Mouse (Mus musculus) lung, postnatal 14 days (tissue): ENCODE results near the gene Agpat3.
"Not testable (repeated sequence)": the region's sequence is repeated elsewhere in the genome, so short reads cannot be mapped to it uniquely, and the experiment has no call there.

Experiments used
- DNase-seq: peaks from one replicate; pipeline ENCODE4 v3.0.0; 2021

Agpat3 gene

DNA sequence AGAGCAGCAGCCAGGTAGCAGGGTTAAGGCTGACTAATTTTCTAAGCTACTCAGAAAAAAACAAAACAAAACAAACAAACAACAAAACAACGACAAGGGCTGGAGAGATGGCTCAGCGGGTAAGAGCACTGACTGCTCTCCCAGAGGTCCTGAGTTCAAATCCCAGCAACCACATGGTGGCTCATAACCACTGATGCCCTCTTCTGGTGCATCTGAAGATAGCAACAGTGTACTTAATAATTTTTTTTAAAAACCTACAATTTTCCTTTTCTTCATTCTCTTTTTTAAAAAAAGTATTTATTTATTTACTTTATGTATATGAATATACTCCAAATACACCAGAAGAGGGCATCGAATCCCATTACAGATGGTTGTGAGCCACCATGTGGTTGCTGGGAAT is 6.7 kb upstream of the Agpat3 start:
- DNase-seq, result not testable (repeated sequence)

GRCm38 (mm10) chr10:78358266-78358665 is 6.0 kb upstream of the Agpat3 start:
- DNase-seq, result no peak

GRCm38 (mm10) chr10:78357742-78358141 is 5.5 kb upstream of the Agpat3 start:
- DNase-seq, result no peak

DNA sequence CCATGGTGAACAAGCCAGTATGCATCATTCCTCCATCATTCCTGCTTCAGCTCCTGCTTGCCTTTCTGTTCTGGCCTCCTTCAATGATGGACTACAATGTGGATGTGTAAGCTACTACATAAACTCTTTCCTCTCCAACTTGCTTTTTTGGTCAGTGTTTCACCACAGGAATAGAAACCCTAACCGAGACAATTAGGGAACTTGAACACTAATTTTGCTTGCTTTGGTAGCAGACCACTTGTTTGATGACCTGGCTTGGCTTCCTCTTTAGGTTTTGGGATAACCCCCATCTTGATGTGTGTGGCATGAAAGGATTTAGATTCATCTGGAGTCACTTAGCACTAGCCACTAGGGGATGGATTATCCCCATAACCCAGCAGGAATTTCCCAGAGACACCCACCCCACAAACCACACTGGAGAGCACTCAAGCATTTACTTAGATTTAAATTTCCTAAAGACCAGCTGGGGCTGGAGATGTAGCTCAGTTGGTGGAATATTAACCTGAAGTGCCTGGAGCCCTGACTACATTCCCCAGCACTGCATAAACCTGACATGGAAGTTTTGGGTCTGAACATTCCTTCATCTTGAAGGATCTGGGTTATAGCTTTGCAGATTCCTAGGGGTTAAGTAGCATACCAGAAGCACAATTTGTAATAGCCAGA is 3.8 kb upstream of the Agpat3 start:
- no peak for DNase-seq

GRCm38 (mm10) chr10:78353196-78353595 is 907 bp upstream of the Agpat3 start:
- no peak for DNase-seq

DNA sequence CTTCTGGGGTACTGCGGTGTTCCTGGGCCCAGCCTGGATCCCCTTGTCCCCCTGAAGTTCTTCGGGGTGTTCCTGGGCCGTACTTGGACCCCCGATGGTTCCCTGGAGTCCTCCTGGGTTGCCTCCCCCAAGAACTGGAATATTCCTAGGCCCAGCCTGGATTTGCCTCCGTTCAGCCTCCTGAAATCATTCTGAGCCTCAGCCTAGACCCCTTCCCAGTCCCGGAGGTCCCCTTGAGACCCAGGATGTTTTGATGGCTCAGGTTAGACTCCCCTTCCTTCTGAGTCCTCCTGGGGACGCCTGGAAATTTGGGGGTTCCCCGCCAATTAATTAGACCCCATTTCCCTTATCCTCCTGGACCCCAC is 359 bp upstream of the Agpat3 start:
- DNase-seq, result no peak

GRCm38 (mm10) chr10:78351564-78351886 is 764 bp downstream of the Agpat3 start:
- DNase-seq, result no peak

- no peak for DNase-seq
Measured at GRCm38 (mm10) chr10:78350796-78351556, 1.3 kb downstream of the Agpat3 start.

DNA sequence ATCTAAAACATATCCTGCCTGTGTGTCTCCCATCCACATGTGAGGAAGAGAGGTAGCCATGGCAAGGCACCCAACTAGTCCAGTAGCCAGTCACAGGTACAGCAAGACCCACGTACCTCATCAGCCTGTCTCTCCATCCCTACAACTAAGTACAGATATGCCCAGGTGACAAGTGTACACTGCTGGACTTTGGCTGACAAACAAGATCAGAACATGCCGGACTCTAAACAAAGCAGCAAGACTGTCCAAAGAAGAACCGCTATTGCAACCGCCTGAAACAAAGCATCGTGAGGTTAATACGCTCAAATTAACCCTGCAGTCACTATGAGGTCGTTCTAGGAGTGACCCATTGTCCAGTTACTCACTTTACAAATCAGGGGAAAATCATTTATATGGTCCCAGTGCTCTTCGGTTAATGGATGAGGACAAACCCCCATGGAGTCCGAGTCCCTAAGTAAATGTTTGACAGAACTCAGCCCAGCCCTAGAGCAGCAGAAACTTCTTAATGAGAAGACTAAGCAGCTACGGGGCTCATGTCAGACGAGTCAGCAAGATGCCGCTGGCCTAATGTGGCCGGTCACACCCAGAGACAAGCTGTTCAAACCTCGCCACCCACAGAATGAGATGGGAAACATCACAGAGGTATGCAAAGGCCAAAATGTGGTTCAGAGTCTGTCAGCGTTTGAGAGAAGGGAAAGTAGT is 2.7 kb downstream of the Agpat3 start:
- DNase-seq, result no peak

- no peak for DNase-seq
Measured at GRCm38 (mm10) chr10:78348211-78348610, 4.1 kb downstream of the Agpat3 start.

DNA sequence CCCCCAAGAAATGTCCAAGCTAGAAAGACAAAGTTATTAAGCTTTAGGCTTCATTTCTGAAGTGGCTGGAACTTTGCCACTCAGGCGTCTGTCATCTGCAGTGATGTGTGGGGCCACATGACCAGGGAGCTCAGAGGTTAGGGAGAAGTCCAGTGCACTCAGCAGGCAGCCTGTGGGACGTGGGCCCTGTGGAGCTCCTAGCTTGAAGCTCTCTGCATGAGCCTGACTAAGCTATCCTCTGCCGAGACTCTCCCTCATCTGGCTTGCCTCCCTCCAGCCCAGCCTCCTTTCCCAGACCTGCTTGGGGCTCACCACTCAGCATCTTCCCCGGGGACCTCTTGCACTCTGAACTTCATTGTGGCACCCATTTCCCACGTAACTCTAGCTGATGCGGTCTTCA is 4.8 kb downstream of the Agpat3 start:
- no peak for DNase-seq

- DNase-seq, result no peak
Measured at GRCm38 (mm10) chr10:78345466-78345865, 6.8 kb downstream of the Agpat3 start.

DNA sequence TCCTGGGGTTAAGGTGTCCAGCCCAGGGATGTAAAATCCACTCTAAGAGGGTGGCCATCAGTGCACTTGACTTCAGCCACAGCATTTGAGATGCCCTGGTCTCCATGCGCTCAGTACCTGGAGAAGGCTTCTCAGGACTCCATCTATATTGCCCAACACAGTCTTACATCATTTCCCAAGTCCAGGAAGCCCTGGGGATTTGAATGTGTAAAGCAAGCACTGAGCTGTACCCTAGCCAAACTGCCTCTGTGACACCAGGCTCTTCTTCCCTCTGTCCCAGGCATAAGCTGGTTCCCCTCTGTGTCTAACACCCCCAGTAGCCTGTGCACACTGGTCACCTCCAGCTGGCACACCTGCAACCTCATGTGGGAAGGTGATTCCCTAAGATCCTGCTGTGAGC is 10.2 kb downstream of the Agpat3 start:
- DNase-seq, result no peak

DNA sequence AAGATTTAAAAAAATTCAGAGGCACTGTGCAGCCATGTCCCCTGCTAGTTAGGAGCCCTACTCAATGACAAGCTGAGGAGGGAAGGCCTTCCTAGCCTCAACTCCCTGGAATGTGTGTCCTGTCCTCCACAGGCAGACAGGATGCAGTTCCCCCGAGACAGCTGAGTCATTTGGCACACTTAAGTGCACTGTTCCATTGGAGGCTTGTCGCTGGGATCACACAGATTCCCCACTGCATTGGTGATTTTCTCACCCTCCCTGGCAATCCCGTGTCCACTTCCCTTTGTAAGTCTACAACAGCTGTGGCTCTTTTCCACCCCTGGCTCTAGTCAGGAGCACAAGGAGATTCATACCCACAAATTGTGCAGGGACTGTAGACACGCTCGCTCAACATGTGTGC is 14.1 kb downstream of the Agpat3 start:
- peak; percentile 43 for DNase-seq

DNA sequence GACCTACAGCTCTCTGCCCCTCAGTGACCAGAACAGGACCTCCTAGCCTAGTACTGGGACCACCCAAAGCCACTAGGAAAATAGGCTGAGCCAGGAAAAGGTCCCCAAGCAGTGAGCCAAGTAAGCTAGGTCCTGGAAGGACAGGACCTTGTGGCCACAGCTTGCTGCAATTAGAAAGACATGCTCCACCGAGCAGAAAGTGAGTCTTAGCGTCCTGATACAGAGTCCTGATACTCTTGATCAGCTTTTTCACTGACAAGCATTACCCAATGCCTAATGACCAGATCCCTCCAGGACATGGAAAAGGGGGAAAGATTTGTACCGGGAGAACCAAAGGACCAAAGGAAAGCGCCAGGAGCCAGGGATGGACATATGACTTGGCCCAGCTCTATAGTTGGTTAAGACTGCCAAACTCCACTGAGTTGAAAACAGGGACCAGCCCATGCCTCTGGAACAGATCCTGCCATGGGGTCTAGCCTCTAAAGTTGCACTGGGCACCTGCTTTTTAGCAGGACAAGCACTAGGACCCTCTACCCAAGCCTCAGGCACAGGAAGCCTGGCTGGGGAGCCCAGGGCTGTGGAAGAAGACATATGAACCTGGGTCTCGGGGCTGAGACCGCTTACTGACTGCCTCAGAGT is 17.2 kb downstream of the Agpat3 start:
- DNase-seq, result no peak

GRCm38 (mm10) chr10:78331577-78331976 is 20.7 kb downstream of the Agpat3 start:
- no peak for DNase-seq

- DNase-seq, result no peak
Measured at GRCm38 (mm10) chr10:78329305-78329704, 23.0 kb downstream of the Agpat3 start.

DNA sequence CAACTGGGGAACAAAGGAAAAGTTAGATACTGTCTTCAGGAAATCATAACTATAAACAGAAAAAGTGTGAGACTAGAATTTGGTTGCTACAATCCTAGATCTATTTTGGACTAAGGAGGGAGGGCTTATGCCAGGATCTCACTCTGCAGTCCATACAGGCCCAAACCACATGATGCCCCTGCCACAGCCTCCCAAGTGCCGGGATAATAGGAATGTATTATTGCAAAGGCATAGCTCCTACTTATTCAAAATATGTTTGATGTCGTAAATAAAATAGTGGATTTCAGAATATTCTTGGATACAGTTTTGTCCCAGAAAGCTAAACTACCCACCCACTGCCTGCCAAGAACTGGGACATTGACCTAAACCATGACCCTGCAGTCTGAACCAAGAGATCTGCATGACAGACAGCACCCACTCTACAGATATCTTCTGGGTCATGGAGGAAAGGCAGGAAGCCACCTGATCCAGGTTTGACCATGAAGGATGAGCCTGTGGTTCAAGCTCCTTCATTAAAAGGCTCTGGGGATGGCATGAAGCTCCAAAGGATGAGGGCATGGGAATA is 24.2 kb downstream of the Agpat3 start:
- DNase-seq, result no peak

GRCm38 (mm10) chr10:78325916-78326647 is 26.2 kb downstream of the Agpat3 start:
- DNase-seq, result no peak

DNA sequence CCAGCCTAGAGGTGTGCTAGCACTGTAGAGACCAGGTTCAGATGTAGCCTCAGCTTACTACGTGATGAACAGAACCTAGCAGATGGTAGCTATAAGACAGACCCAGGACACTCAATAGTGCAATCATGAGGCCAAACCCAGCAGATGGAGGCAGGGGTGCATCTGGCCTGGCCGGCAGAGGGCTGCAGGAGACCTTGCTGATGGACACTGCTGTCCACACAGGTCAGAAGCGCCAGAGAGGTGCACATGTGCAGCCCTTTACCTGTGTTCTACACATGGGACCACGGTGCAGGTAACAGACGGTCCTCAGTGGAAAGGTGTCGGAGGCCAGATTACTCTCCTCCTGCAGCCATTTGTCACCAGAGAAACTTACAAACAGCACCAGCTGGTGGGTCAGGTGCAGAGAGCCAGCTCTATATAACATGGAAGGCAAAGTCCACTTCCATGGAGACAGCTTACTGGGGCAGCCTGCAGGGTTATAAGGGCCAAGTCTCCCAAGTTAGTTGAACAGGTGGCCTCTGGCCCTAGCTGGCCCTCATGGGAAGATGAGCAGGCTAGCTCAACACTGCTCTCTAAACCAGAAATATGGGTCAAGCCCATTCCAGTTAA is 27.6 kb downstream of the Agpat3 start:
- DNase-seq, result no peak

DNA sequence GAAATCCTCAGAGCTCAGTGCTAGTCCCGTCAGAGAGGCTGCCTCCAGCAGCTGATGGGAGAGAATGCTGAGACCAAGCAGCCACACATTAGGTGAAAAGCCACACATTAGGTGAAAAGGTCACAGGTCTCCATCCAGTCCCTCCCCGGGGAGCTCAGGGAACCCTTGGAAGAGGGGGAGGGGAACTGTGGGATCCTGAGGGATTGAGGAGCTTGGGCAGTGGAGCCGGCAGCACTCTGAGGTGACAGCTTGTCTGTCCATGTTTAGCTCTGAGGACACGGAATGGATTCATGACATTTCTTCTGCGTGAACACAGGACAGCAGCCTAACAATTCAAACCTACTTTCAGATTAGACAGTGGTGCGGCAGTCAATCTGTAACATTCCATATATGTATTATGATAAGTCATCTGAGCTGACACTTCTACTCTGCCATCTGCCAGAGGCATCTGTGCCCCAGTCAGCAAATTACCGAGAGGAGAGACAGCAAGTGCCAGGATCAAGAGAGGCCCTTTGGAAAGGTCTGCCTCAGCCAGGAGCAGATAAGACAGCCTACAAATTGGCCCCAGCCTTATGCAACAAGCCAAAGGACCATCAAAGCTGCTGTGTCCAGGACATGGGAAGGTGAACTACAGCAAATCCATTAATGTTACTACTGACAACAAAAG is 28.9 kb downstream of the Agpat3 start:
- no peak for DNase-seq

GRCm38 (mm10) chr10:78322806-78323205 is 29.5 kb downstream of the Agpat3 start:
- DNase-seq, result peak; percentile 55
